Mouse (Mus musculus): ENCODE measurements around the gene Map6.

GRCm38 (mm10) chr7:99351802-99352517 lies 84.7 kb downstream of the Map6 start:
- peak; percentile 52 for TF ChIP-seq POLR2A (IDR thresholded peaks at IDR 0.05; ENCODE audit: low read depth, low read length)
- TF ChIP-seq CTCF (IDR thresholded peaks at IDR 0.05; ENCODE audit: borderline replicate concordance, insufficient read depth, low read length) = no peak

Data from embryonic fibroblast, embryonic 13.5 days (primary cell).